Mouse (Mus musculus): ENCODE measurements at regions not wholly inside any gene's neighbourhood (a gene's known extent, or its start where the extent isn't known, plus 50 kb on each side); places are given as distances from the start of the nearest gene placed in this dataset.
A peak's percentile ranks its signal among the peaks of the same experiment; 100 is the strongest.

DNA sequence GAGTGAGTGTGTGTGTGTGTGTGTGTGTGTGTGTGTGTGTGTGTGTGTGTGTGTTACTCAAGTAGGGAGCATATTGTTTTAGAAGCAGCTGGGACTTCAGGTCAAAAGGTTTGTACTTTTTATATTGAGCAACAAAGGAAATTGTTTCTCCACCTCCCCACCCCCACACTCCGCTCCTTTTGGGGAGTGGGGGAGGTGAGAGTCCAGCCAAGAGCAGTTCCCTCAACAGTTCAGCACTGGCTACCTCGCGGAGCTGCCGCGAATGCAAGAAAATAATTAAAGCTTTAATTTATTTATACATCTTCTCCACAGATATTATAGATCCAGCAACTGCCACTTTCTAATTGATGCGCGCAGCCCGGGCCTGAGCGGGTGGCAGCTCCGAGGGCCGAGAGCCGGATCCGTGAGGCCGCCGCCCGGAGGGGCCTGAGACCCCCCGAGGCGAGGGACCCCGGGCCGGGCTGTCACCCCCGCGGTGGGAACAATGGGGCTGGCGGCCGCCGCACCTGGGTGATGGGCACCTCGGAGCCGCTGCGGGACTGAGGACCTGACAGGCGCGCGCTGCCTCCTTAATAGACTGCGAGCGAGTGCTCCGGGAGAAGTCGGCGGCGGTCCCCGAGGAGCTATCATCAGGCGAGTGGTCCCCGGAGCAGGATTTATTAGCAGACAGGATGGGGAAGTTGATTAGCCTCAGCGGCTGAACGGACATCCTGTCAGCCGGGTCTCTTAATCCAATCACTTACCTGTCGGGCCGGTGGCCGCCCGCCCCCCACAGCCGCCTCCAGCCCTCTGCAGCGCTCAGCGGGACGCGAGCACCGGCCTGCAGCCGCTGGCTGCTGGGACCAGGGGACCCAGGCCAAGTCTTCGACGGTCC lies 124.4 kb downstream of the Melk start:
- H3K4me3 ChIP-seq (ENCODE audit: low read depth, low read length), result no peak overlapping the region
- H3K9me3 ChIP-seq (replicated peaks), result no peaks in the 10 kb centered on the region
- H3K36me3 ChIP-seq (replicated peaks), result no peaks in the 10 kb centered on the region
- DNase-seq (ENCODE audit: low spot score), result no peak
- no peaks in the 10 kb centered on the region for H3K4me1 ChIP-seq (ENCODE audit: insufficient read depth, low read depth, low read length)
- no peak for ATAC-seq (ENCODE audit: extremely low read depth, insufficient number of reproducible peaks, low FRiP score, poor library complexity, severe bottlenecking)
- H3K27me3 ChIP-seq (ENCODE audit: insufficient read depth, low read length), result peaks cover 5% of the 10 kb centered on the region; the same call in 1 of the 2 replicates
- TF ChIP-seq TAL1 (conservative IDR thresholded peaks at IDR 0.05; ENCODE audit: low read depth, low read length), result no peak
- no peak for TF ChIP-seq CTCF (IDR thresholded peaks at IDR 0.05; ENCODE audit: low read depth, low read length)
- no peak for TF ChIP-seq POLR2AphosphoS5 (IDR thresholded peaks at IDR 0.05; ENCODE audit: insufficient replicate concordance, low read depth, low read length)
- no peak for TF ChIP-seq GATA2 (IDR thresholded peaks at IDR 0.05; ENCODE audit: borderline replicate concordance, low read depth, low read length)
- no peak for TF ChIP-seq GATA1 (IDR thresholded peaks at IDR 0.05; ENCODE audit: borderline replicate concordance, low read length)

DNA sequence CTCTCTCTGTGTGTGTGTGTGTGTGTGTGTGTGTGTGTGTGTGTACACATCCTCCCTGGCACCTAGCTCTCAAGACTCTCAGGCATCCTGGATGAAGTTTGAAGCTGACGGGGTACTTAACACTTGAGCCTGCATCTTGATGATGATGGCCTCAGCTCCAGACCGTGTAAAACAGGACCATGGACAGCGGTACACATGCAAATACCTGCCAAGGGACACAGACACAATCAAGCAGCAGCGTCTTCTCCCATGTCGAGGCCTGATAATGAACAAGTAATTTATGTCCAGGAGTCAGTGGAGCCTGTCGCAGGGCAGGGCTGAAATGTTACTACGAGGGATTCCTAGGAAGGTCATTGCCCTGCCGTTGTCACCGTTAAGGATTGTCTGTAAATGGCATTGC lies 133.9 kb downstream of the Melk start:
- Histone ChIP-seq H3K36me3 (replicated peaks) (no peaks in the 10 kb centered on the region), H3K27me3 (ENCODE audit: insufficient read depth, low read length) (no peaks in the 10 kb centered on the region), H3K4me1 (ENCODE audit: insufficient read depth, low read depth, low read length) (no peaks in the 10 kb centered on the region), H3K4me3 (ENCODE audit: low read depth, low read length) (no peak overlapping the region), H3K9me3 (replicated peaks) (no peaks in the 10 kb centered on the region)
- ATAC-seq (ENCODE audit: extremely low read depth, insufficient number of reproducible peaks, low FRiP score, poor library complexity, severe bottlenecking) (no peak), DNase-seq (ENCODE audit: low spot score) (peak; percentile 11)
- TF ChIP-seq GATA1 (IDR thresholded peaks at IDR 0.05; ENCODE audit: borderline replicate concordance, low read length), result no peak
- TF ChIP-seq POLR2AphosphoS5 (IDR thresholded peaks at IDR 0.05; ENCODE audit: insufficient replicate concordance, low read depth, low read length), result no peak
- TF ChIP-seq CTCF (IDR thresholded peaks at IDR 0.05; ENCODE audit: low read depth, low read length), result no peak
- TF ChIP-seq GATA2 (IDR thresholded peaks at IDR 0.05; ENCODE audit: borderline replicate concordance, low read depth, low read length), result no peak
- TF ChIP-seq TAL1 (conservative IDR thresholded peaks at IDR 0.05; ENCODE audit: low read depth, low read length), result no peak

DNA sequence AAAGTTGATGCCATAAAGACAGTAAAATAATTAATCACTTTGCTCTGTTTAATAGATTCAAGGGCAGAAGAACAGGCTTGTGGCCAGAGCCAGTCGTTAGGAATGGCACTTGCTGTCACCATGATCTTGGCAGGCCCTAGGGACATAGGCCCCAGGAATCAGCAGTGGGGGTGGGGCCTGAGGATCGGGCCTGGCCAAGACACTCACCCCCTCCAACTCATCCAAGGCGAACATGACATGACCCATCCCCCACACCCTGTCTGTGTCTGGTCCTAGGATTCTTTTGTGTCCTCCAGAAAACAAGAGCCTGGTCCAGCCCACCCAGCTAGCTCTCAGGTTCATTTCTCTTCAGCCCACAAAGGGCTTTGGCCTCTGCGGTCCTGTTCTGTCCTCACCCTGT lies 144.8 kb downstream of the Melk start:
- Histone ChIP-seq H3K4me1 (ENCODE audit: insufficient read depth, low read depth, low read length) (no peaks in the 10 kb centered on the region), H3K36me3 (replicated peaks) (no peaks in the 10 kb centered on the region)

GRCm38 (mm10) chr4:44450881-44451532 lies 150.3 kb downstream of the Melk start:
- H3K9me3 ChIP-seq (replicated peaks), result no peaks in the 10 kb centered on the region
- H3K27me3 ChIP-seq (ENCODE audit: insufficient read depth, low read length), result no peaks in the 10 kb centered on the region
- H3K36me3 ChIP-seq (replicated peaks), result no peaks in the 10 kb centered on the region
- DNase-seq (ENCODE audit: low spot score) (no peak), ATAC-seq (ENCODE audit: extremely low read depth, insufficient number of reproducible peaks, low FRiP score, poor library complexity, severe bottlenecking) (no peak)
- no peak for TF ChIP-seq POLR2AphosphoS5 (IDR thresholded peaks at IDR 0.05; ENCODE audit: insufficient replicate concordance, low read depth, low read length)
- TF ChIP-seq TAL1 (conservative IDR thresholded peaks at IDR 0.05; ENCODE audit: low read depth, low read length), result no peak
- no peak for TF ChIP-seq GATA2 (IDR thresholded peaks at IDR 0.05; ENCODE audit: borderline replicate concordance, low read depth, low read length)
- TF ChIP-seq CTCF (IDR thresholded peaks at IDR 0.05; ENCODE audit: low read depth, low read length), result no peak
- no peak for TF ChIP-seq GATA1 (IDR thresholded peaks at IDR 0.05; ENCODE audit: borderline replicate concordance, low read length)
- no peaks in the 10 kb centered on the region for H3K4me1 ChIP-seq (ENCODE audit: insufficient read depth, low read depth, low read length)
- no peak overlapping the region for H3K4me3 ChIP-seq (ENCODE audit: low read depth, low read length)

More for the DNA sequence above, 144.8 kb downstream of the Melk start:
- TF ChIP-seq CTCF (IDR thresholded peaks at IDR 0.05; ENCODE audit: low read depth, low read length), result no peak
- TF ChIP-seq GATA1 (IDR thresholded peaks at IDR 0.05; ENCODE audit: borderline replicate concordance, low read length), result no peak
- TF ChIP-seq GATA2 (IDR thresholded peaks at IDR 0.05; ENCODE audit: borderline replicate concordance, low read depth, low read length), result no peak
- Histone ChIP-seq H3K27me3 (ENCODE audit: insufficient read depth, low read length) (peaks cover 7% of the 10 kb centered on the region; the same call in 1 of the 2 replicates), H3K4me3 (ENCODE audit: low read depth, low read length) (no peak overlapping the region), H3K9me3 (replicated peaks) (no peaks in the 10 kb centered on the region)
- ATAC-seq (ENCODE audit: extremely low read depth, insufficient number of reproducible peaks, low FRiP score, poor library complexity, severe bottlenecking) (no peak), DNase-seq (ENCODE audit: low spot score) (no peak)

DNA sequence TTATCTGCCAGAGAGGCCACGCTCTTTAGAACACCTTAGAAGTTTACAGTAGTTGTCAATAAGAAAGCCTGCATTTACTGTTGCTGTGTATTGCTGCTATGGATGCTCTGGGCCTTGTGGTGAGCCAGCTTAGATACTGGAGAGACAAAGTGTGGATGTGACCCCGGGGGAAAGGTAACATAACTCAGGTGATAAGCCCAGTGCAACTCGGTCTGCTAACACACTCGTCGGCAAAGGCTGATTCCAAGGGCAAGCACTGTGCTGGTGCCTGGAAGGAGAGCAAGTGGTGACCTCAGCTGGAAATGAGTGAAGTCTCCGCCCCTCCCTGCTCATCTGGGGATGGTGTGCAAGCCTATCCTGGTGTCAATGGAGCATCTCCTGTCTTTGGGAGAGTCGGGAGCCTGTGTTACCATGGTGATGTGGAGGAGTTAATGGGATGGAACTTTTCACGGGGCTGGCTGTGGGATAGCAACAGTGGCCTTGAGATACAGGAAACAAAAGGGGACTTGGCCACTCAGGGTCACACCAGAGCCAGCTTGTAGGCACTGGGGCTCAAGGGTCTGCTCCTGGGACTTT lies 151.5 kb downstream of the Melk start:
- Histone ChIP-seq H3K4me1 (ENCODE audit: insufficient read depth, low read depth, low read length) (no peaks in the 10 kb centered on the region), H3K27me3 (ENCODE audit: insufficient read depth, low read length) (no peaks in the 10 kb centered on the region), H3K36me3 (replicated peaks) (no peaks in the 10 kb centered on the region), H3K4me3 (ENCODE audit: low read depth, low read length) (no peak overlapping the region), H3K9me3 (replicated peaks) (no peaks in the 10 kb centered on the region)
- no peak for TF ChIP-seq POLR2AphosphoS5 (IDR thresholded peaks at IDR 0.05; ENCODE audit: insufficient replicate concordance, low read depth, low read length)
- TF ChIP-seq GATA1 (IDR thresholded peaks at IDR 0.05; ENCODE audit: borderline replicate concordance, low read length), result no peak
- no peak for TF ChIP-seq GATA2 (IDR thresholded peaks at IDR 0.05; ENCODE audit: borderline replicate concordance, low read depth, low read length)
- DNase-seq (ENCODE audit: low spot score) (no peak), ATAC-seq (ENCODE audit: extremely low read depth, insufficient number of reproducible peaks, low FRiP score, poor library complexity, severe bottlenecking) (no peak)

- Histone ChIP-seq H3K4me3 (ENCODE audit: low read depth, low read length) (no peak overlapping the region), H3K9me3 (replicated peaks) (no peaks in the 10 kb centered on the region), H3K36me3 (replicated peaks) (no peaks in the 10 kb centered on the region), H3K27me3 (ENCODE audit: insufficient read depth, low read length) (no peaks in the 10 kb centered on the region), H3K4me1 (ENCODE audit: insufficient read depth, low read depth, low read length) (no peaks in the 10 kb centered on the region)
- no peak for DNase-seq (ENCODE audit: low spot score)
- TF ChIP-seq CTCF (IDR thresholded peaks at IDR 0.05; ENCODE audit: low read depth, low read length), result no peak
- no peak for TF ChIP-seq GATA1 (IDR thresholded peaks at IDR 0.05; ENCODE audit: borderline replicate concordance, low read length)
- TF ChIP-seq TAL1 (conservative IDR thresholded peaks at IDR 0.05; ENCODE audit: low read depth, low read length), result no peak
- no peak for TF ChIP-seq GATA2 (IDR thresholded peaks at IDR 0.05; ENCODE audit: borderline replicate concordance, low read depth, low read length)
- no peak for TF ChIP-seq POLR2AphosphoS5 (IDR thresholded peaks at IDR 0.05; ENCODE audit: insufficient replicate concordance, low read depth, low read length)
- no peak for ATAC-seq (ENCODE audit: extremely low read depth, insufficient number of reproducible peaks, low FRiP score, poor library complexity, severe bottlenecking)
Observed at GRCm38 (mm10) chr4:44453552-44453951, 152.9 kb downstream of the Melk start.
